Mouse (Mus musculus) CD4-positive, CD25-positive, alpha-beta regulatory T cell, adult 4 months (primary cell): ENCODE data around the gene Proser3. TPM values are rescaled to one million over a fixed set of nuclear protein-coding genes. Genes with fewer than 3 reads are reported as not detected.

Experiments used
- ATAC-seq: one replicate; pipeline ENCODE4 v1.8.0; 2017
- polyA plus RNA-seq, 2 experiments: library from polyadenylated mRNA; unstranded; fragments of 100-300 nt; shearing (Covaris generic); gene quantifications; one replicate each; pipeline ENCODE4 v1.2.1; 2017

Proser3 gene
- polyA plus RNA-seq, 2 experiments from 2014 or later, result 5.2 to 6.2 TPM

DNA sequence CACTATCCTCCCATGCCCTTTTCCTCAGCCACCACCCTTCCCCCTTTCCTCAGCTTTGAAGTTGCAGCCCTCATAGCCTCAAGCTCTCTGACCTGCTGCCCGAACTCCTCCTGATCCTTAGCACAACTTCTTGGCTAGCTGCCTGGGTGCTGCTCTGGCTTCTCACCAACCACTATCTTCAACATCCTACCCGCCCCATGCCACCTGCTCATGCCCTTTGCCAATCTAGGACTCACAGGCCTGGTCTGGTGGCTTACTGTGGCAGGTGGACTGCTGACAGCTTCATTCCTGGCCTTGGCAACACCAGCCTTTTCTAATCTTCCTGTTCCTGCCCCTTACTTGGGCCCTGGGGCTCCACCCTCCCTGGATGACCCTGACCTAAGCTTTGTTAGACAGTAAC lies 20.9 kb upstream of the Proser3 start:
- ATAC-seq, result no peak

GRCm38 (mm10) chr7:30572389-30572788 lies 20.3 kb upstream of the Proser3 start:
- ATAC-seq, result no peak

GRCm38 (mm10) chr7:30567555-30567954 lies 15.5 kb upstream of the Proser3 start:
- no peak for ATAC-seq

DNA sequence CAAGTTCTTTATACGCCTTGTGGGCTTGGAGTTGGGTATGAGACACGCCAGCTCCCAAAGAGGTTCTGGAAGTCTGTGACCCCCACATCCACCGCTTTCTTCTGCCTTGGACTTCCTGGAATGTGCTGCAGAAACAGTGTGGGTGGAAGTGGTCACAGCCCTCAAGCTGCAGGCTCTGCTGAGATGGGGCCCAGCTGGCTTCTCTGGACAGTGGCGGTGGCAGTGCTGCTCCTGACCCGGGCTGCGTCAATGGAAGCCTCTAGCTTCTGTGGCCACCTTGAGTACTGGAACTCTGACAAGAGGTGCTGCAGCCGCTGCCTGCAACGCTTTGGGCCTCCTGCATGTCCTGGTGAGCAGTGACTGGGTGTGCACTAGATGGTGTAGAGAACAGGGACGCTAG lies 13.9 kb upstream of the Proser3 start:
- ATAC-seq, result no peak

GRCm38 (mm10) chr7:30564970-30565571 lies 13.0 kb upstream of the Proser3 start, which contains the start of gene Igflr1:
TSS of gene Igflr1 (plus strand) at chr7:30565427.
- peak; percentile 50 for ATAC-seq

- peak; percentile 57 for ATAC-seq
Measured at GRCm38 (mm10) chr7:30563906-30564280, 11.8 kb upstream of the Proser3 start.

DNA sequence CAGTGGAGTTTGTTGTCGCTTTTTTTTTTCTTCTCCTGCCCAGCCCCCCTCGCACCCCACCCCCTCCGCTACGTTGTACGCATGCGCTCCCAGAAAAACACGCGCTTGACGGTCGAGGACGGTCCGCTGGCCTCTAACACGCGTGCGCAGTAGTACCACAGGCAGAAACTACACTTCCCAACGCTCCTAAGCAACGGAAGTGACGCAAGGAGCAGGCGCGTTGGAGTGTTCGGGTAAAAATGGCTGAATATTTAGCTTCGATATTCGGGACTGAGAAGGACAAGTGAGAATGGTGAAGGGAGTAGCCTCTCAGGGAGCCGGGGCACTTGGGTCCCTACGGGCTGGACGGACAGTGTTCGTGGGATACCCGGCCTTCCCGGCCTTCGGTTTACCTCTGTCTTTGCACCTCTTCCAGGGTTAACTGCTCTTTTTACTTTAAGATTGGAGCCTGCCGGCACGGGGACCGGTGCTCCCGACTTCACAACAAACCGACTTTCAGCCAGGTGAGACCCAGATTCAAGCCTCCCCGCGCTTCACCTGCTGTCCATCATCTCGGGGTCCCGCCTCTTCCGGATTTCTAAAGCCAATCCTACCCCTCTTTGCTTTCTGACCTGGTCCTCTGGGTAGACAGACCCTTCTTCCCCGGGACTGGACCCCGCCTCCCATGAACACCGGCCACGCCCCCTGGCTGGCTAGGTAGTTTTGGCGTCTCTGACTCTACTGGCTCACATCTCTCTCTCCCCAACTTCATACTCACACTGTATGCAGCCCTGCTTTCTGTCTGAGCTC lies 11.2 kb upstream of the Proser3 start, which contains the start of the genes U2af1l4, Gm49396 and Psenen:
Gene U2af1l4 (plus strand): TSS at position 185 of the 789 bp plus-strand sequence.
Gene Gm49396 (plus strand): TSS at position 228 of the 789 bp plus-strand sequence.
Gene Psenen (minus strand): TSS at position 511 of the 789 bp plus-strand sequence.
- peak; percentile 66 for ATAC-seq

GRCm38 (mm10) chr7:30562526-30563116 lies 10.5 kb upstream of the Proser3 start:
- no peak for ATAC-seq

DNA sequence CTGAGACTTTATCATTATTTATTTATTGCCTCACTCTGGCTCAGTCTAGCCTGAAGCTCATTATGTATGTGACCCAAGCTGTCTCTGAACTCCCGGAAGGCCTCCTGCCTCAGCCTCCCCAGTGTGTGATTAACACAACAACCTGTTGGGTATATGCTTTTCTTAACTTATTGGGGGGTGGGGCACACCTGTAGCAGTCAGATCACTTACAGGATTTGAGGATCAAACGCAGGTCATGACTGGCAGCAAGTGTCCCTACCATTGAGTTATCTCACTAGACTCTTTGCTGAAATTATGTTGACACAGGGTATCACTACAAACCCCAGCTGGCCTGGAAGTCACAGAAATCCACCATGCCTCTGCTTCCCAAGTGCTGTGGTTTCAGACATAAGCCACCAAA lies 8.2 kb upstream of the Proser3 start:
- no peak for ATAC-seq

- ATAC-seq, result peak; percentile 76
Measured at GRCm38 (mm10) chr7:30559443-30559954, 7.4 kb upstream of the Proser3 start, which contains the start of gene Lin37. TSS of gene Lin37 (minus strand) at chr7:30559838.

- no peak for ATAC-seq
Measured at GRCm38 (mm10) chr7:30558656-30559442, 6.8 kb upstream of the Proser3 start.

- no peak for ATAC-seq
Measured at GRCm38 (mm10) chr7:30557901-30558514, 5.9 kb upstream of the Proser3 start.

DNA sequence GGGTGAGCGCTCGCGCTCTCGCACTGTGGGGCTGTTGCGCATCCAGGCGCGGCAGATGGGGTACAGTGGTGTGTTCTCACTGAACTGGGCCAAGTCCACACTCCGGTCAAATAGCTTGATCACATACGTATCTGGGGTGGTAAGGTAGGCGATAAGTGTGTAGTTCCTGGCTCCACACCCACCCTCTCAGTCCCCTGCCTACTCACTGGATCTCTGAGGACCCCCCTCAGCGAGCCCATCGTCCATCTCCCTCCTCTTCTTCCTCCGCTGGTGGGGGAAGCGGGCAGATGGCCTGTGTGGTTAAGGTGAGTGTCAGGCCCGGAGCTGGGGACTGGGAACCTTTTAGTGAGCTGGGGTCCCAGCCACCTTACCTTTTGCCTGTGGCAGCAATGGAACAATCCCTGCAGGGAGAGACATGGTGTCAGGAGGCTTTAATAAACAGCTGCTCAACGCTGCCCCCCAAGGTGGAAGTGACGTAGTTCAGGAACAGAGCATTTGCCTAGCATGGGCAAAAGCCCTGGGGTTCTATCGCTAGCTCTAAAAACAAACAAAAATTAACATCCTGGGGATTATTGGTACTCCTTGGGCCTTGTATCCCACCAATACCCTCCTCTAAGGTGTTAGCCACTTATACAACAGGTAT lies 4.9 kb upstream of the Proser3 start:
- ATAC-seq, result no peak

- ATAC-seq, result no peak
Measured at GRCm38 (mm10) chr7:30553810-30554584, 1.9 kb upstream of the Proser3 start.

DNA sequence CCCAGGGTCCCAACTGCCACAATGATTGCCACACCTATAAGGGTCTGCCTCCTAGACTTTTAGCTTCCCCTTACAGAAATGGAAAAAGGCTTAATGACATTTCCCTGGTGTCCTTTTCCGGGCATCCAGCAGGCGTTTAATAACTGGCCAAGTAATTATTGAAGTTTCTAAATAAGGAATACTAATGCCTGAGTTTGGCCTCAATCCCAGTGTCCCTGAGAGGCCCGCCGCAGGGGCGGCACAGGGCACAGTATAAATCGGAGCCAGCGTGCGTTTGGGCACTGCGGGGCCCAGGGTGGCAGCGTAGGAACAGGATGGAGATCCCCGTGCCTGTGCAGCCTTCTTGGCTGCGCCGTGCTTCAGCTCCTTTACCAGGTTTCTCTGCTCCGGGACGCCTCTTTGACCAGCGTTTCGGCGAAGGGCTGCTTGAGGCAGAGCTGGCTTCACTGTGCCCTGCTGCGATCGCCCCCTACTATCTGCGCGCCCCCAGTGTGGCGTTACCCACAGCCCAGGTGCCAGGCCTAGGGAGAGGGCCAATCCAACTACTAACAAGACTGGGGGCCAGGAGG lies 1.0 kb upstream of the Proser3 start:
- ATAC-seq, result no peak

DNA sequence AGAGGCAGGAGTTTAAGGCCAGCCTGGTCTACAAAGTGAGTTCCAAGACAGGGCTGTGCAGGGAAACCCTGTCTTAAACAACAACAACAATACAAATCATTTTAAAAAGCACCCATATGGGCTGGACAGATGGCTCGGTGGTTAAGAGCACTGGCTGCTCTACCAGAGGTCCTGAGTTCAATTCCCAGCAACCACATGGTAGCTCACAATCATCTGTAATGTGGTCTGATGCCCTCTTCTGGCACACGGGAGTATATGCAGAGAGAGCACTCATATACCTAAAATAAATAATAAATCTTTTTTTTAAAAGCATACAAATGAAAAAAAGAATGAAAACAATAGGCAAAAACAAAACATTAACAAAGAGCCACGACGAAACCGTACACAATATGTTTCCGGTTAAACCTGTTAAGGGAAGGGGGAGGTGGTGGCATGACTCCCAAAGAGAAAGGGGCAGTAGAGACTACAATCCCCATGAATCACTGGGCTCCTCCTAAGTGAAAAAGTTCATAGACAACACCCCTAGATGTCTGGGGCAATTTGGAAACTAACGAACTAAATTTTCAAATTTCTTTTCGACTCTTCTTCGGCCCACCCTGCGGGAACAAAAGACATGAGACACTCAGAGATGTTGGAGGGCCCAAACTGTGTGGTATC lies 526 bp downstream of the Proser3 start:
- ATAC-seq, result peak; percentile 67

DNA sequence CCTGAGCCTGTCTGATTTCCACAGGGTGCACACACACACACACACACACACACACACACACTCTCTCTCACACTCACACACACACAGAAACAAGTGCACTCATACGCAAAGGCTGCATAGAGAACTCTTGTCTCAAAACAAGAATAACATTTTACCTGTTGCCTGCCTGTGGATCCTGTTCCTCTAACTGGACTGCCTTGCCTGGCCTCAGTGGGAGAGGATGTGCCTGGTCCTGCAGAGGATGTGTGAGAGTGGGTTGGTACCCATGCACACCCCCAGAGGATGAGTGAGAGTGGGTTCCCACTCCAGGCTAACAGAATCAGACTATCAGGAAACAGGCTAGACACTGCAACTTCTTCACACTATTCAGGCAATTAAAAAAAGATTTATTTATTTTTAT lies 1.5 kb downstream of the Proser3 start:
- no peak for ATAC-seq

GRCm38 (mm10) chr7:30549880-30550279 lies 2.2 kb downstream of the Proser3 start:
- ATAC-seq, result no peak

DNA sequence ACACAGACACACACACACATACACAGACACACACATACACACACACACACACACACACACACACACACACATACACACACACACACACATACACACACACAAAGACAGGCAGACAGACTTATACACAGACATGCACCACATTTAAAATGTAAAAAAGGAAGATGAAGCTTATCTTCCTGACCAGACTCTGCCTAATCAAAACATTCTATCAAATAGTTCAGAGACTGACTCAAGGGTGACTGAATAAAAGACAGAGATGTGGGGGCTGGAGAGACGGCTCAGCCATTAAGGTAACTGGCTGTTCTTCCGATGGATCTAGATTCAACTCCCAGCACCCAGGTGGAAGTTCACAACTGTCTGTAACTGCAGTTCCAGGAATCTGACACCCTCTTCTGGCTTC lies 7.8 kb downstream of the Proser3 start:
- ATAC-seq, result no peak

DNA sequence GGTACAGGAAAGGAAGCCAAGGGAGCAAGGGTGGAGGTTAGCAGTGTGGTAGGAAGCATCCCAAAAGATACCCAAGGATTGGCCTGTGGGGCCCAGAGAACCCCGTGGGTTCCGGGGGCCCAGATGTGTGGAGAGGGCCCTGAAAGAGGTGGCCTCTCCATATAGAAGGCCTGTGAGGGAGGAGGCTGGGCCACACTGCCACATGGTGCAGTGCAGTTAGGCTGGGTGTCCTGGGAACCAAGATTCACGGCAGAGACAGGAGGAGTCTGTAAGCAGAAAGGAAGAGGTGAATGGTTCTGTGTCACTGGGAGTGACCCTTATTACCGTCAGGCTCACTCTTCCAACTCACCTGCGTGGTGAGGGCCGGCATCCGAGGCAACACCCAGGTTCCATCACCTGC lies 11.5 kb downstream of the Proser3 start:
- ATAC-seq, result no peak
